Mouse (Mus musculus): ENCODE results near the gene Olfr1201. TPM values are rescaled to one million over a fixed set of nuclear protein-coding genes. Genes with fewer than 3 reads are reported as not detected.

The Olfr1201 gene
- not detected in 2 replicates for polyA plus RNA-seq (2015; fragmentation: Nextera tagmentation; extraction: Ambion mirVana)

GRCm38 (mm10) chr2:88792736-88793135 is at the start of gene Olfr1201:
Olfr1201 (plus strand) TSS chr2:88793036.
- WGBS, result 77% methylated on average over 6 of the region's 6 CpGs
- no peak for ATAC-seq (replicated peaks; ENCODE audit: insufficient number of reproducible peaks, insufficient read depth, low FRiP score, low read depth)
- Histone ChIP-seq H3K9ac (no peak within 1 kb of the TSS), H3K27me3 (no peaks in the 10 kb centered on the region), H3K27ac (no peak within 1 kb of the TSS), H3K4me2 (no peak within 1 kb of the TSS), H3K4me1 (replicated peaks) (no peaks in the 10 kb centered on the region), H3K36me3 (no peaks in the 10 kb centered on the region), H3K9me3 (replicated peaks) (no peaks in the 10 kb centered on the region), H3K4me3 (no peak within 1 kb of the TSS)

- no peak for ATAC-seq (replicated peaks; ENCODE audit: insufficient number of reproducible peaks, insufficient read depth, low FRiP score, low read depth)
- Histone ChIP-seq H3K27me3 (no peaks in the 10 kb centered on the region), H3K27ac (no peak overlapping the region), H3K36me3 (no peaks in the 10 kb centered on the region), H3K9me3 (replicated peaks) (peaks cover 3% of the 10 kb centered on the region; the same call in 1 of the 2 replicates), H3K4me3 (no peak overlapping the region), H3K4me1 (replicated peaks) (no peaks in the 10 kb centered on the region), H3K4me2 (no peak overlapping the region), H3K9ac (no peak overlapping the region)
- WGBS, result 70% methylated on average over 3 of the region's 3 CpGs
These were observed 49.5 kb upstream of the Olfr1201 start for GRCm38 (mm10) chr2:88743379-88743778.

GRCm38 (mm10) chr2:88751270-88751669 is 41.6 kb upstream of the Olfr1201 start, which contains the start of gene Olfr1198:
Olfr1198 (minus strand) TSS chr2:88751370.
- ATAC-seq (replicated peaks; ENCODE audit: insufficient number of reproducible peaks, insufficient read depth, low FRiP score, low read depth), result no peak
- WGBS, result 88% methylated on average over 2 of the region's 2 CpGs
- Histone ChIP-seq H3K36me3 (no peaks in the 10 kb centered on the region), H3K4me1 (replicated peaks) (no peaks in the 10 kb centered on the region), H3K27ac (no peak within 1 kb of the TSS), H3K9me3 (replicated peaks) (no peaks in the 10 kb centered on the region), H3K27me3 (no peaks in the 10 kb centered on the region), H3K9ac (no peak within 1 kb of the TSS), H3K4me2 (no peak within 1 kb of the TSS), H3K4me3 (no peak within 1 kb of the TSS)

GRCm38 (mm10) chr2:88760369-88760768 is 32.5 kb upstream of the Olfr1201 start, which contains the start of gene Olfr1199:
Olfr1199 (minus strand) TSS chr2:88760469.
- H3K9ac ChIP-seq, result no peak within 1 kb of the TSS
- H3K4me1 ChIP-seq (replicated peaks), result no peaks in the 10 kb centered on the region
- H3K4me2 ChIP-seq, result no peak within 1 kb of the TSS
- no peak for ATAC-seq (replicated peaks; ENCODE audit: insufficient number of reproducible peaks, insufficient read depth, low FRiP score, low read depth)
- H3K27me3 ChIP-seq, result no peaks in the 10 kb centered on the region
- H3K9me3 ChIP-seq (replicated peaks), result no peaks in the 10 kb centered on the region; the same call in 1 of the 2 replicates
- no peaks in the 10 kb centered on the region for H3K36me3 ChIP-seq
- 80% methylated on average over 2 of the region's 2 CpGs for WGBS
- H3K27ac ChIP-seq, result no peak within 1 kb of the TSS
- H3K4me3 ChIP-seq, result no peak within 1 kb of the TSS

GRCm38 (mm10) chr2:88770388-88770787 is 22.4 kb upstream of the Olfr1201 start, which contains the start of gene Olfr1200:
Olfr1200 (minus strand) TSS chr2:88770488.
- 79% methylated on average over 2 of the region's 2 CpGs for WGBS
- Histone ChIP-seq H3K27ac (no peak within 1 kb of the TSS), H3K9me3 (replicated peaks) (no peaks in the 10 kb centered on the region), H3K4me3 (no peak within 1 kb of the TSS), H3K4me2 (no peak within 1 kb of the TSS), H3K36me3 (no peaks in the 10 kb centered on the region), H3K9ac (no peak within 1 kb of the TSS), H3K4me1 (replicated peaks) (no peaks in the 10 kb centered on the region), H3K27me3 (no peaks in the 10 kb centered on the region)
- no peak for ATAC-seq (replicated peaks; ENCODE audit: insufficient number of reproducible peaks, insufficient read depth, low FRiP score, low read depth)

GRCm38 (mm10) chr2:88814196-88814595 is 21.4 kb downstream of the Olfr1201 start, which contains the start of gene Olfr1202:
Olfr1202 (plus strand) TSS chr2:88814496.
- no peaks in the 10 kb centered on the region for H3K9me3 ChIP-seq (replicated peaks)
- 81% methylated on average over 1 of the region's 1 CpGs for WGBS
- no peaks in the 10 kb centered on the region for H3K4me1 ChIP-seq (replicated peaks)
- no peak within 1 kb of the TSS for H3K27ac ChIP-seq
- ATAC-seq (replicated peaks; ENCODE audit: insufficient number of reproducible peaks, insufficient read depth, low FRiP score, low read depth), result no peak
- H3K9ac ChIP-seq, result no peak within 1 kb of the TSS
- no peak within 1 kb of the TSS for H3K4me2 ChIP-seq
- H3K27me3 ChIP-seq, result no peaks in the 10 kb centered on the region
- H3K36me3 ChIP-seq, result no peaks in the 10 kb centered on the region
- H3K4me3 ChIP-seq, result no peak within 1 kb of the TSS

- Histone ChIP-seq H3K27ac (no peak within 1 kb of the TSS), H3K4me1 (replicated peaks) (no peaks in the 10 kb centered on the region), H3K9me3 (replicated peaks) (no peaks in the 10 kb centered on the region), H3K27me3 (no peaks in the 10 kb centered on the region), H3K4me3 (no peak within 1 kb of the TSS), H3K9ac (no peak within 1 kb of the TSS), H3K36me3 (no peaks in the 10 kb centered on the region), H3K4me2 (no peak within 1 kb of the TSS)
- ATAC-seq (replicated peaks; ENCODE audit: insufficient number of reproducible peaks, insufficient read depth, low FRiP score, low read depth), result no peak
- 73% methylated on average over 2 of the region's 2 CpGs for WGBS
These were observed 36.6 kb downstream of the Olfr1201 start, which contains the start of gene Olfr1205 for GRCm38 (mm10) chr2:88829437-88829836. Olfr1205 (plus strand) TSS chr2:88829737.

GRCm38 (mm10) chr2:88838477-88838876 is 45.6 kb downstream of the Olfr1201 start:
- no peaks in the 10 kb centered on the region for H3K36me3 ChIP-seq
- 55% methylated on average over 2 of the region's 2 CpGs for WGBS

More at GRCm38 (mm10) chr2:88838477-88838876, 45.6 kb downstream of the Olfr1201 start:
- H3K9ac ChIP-seq, result no peak overlapping the region
- no peak for ATAC-seq (replicated peaks; ENCODE audit: insufficient number of reproducible peaks, insufficient read depth, low FRiP score, low read depth)
- H3K4me2 ChIP-seq, result no peak overlapping the region
- no peak overlapping the region for H3K4me3 ChIP-seq
- H3K4me1 ChIP-seq (replicated peaks), result no peaks in the 10 kb centered on the region
- H3K9me3 ChIP-seq (replicated peaks), result no peaks in the 10 kb centered on the region
- H3K27me3 ChIP-seq, result no peaks in the 10 kb centered on the region
- no peak overlapping the region for H3K27ac ChIP-seq

Other genes with a start within 250 kb of the Olfr1201 start
- not detected in 2 replicates for gene Olfr1188, start 236.1 kb upstream of the Olfr1201 start, polyA plus RNA-seq (2015; fragmentation: Nextera tagmentation; extraction: Ambion mirVana)
- gene Olfr1189, start 206.6 kb upstream of the Olfr1201 start, polyA plus RNA-seq (2015; fragmentation: Nextera tagmentation; extraction: Ambion mirVana), result not detected in 2 replicates
- gene Olfr1191-ps1, start 152.5 kb upstream of the Olfr1201 start, polyA plus RNA-seq (2015; fragmentation: Nextera tagmentation; extraction: Ambion mirVana), result not detected in 2 replicates
- not detected in 2 replicates for gene Olfr1192-ps1, start 144.5 kb upstream of the Olfr1201 start, polyA plus RNA-seq (2015; fragmentation: Nextera tagmentation; extraction: Ambion mirVana)
- not detected in 2 replicates for gene Olfr1193, start 117.4 kb upstream of the Olfr1201 start, polyA plus RNA-seq (2015; fragmentation: Nextera tagmentation; extraction: Ambion mirVana)
- gene Olfr1195, start 103.8 kb upstream of the Olfr1201 start, polyA plus RNA-seq (2015; fragmentation: Nextera tagmentation; extraction: Ambion mirVana), result not detected in 2 replicates
- gene Olfr1196, start 88.4 kb upstream of the Olfr1201 start, polyA plus RNA-seq (2015; fragmentation: Nextera tagmentation; extraction: Ambion mirVana), result not detected in 2 replicates
- gene Olfr1197, start 60.7 kb upstream of the Olfr1201 start, polyA plus RNA-seq (2015; fragmentation: Nextera tagmentation; extraction: Ambion mirVana), result not detected in 2 replicates
- not detected in 2 replicates for gene Olfr1198, start 41.7 kb upstream of the Olfr1201 start, polyA plus RNA-seq (2015; fragmentation: Nextera tagmentation; extraction: Ambion mirVana)
- gene Olfr1199, start 32.6 kb upstream of the Olfr1201 start, polyA plus RNA-seq (2015; fragmentation: Nextera tagmentation; extraction: Ambion mirVana), result not detected in 2 replicates
- not detected in 2 replicates for gene Olfr1200, start 22.5 kb upstream of the Olfr1201 start, polyA plus RNA-seq (2015; fragmentation: Nextera tagmentation; extraction: Ambion mirVana)
- gene Olfr1202, start 21.5 kb downstream of the Olfr1201 start, polyA plus RNA-seq (2015; fragmentation: Nextera tagmentation; extraction: Ambion mirVana), result not detected in 2 replicates
- gene Olfr1205, start 36.7 kb downstream of the Olfr1201 start, polyA plus RNA-seq (2015; fragmentation: Nextera tagmentation; extraction: Ambion mirVana), result not detected in 2 replicates
- not detected in 2 replicates for gene Olfr1204, start 56.3 kb downstream of the Olfr1201 start, polyA plus RNA-seq (2015; fragmentation: Nextera tagmentation; extraction: Ambion mirVana)
- not detected in 2 replicates for gene Olfr1206, start 70.2 kb downstream of the Olfr1201 start, polyA plus RNA-seq (2015; fragmentation: Nextera tagmentation; extraction: Ambion mirVana)
- gene Olfr1208, start 109.3 kb downstream of the Olfr1201 start, polyA plus RNA-seq (2015; fragmentation: Nextera tagmentation; extraction: Ambion mirVana), result not detected in 2 replicates
- gene Olfr1209, start 122.1 kb downstream of the Olfr1201 start, polyA plus RNA-seq (2015; fragmentation: Nextera tagmentation; extraction: Ambion mirVana), result not detected in 2 replicates
- gene Olfr1211, start 145.1 kb downstream of the Olfr1201 start, polyA plus RNA-seq (2015; fragmentation: Nextera tagmentation; extraction: Ambion mirVana), result not detected in 2 replicates
- gene Olfr1212, start 160.9 kb downstream of the Olfr1201 start, polyA plus RNA-seq (2015; fragmentation: Nextera tagmentation; extraction: Ambion mirVana), result not detected in 2 replicates
- gene Gm13762, start 187.2 kb downstream of the Olfr1201 start, polyA plus RNA-seq (2015; fragmentation: Nextera tagmentation; extraction: Ambion mirVana), result not detected in 2 replicates
- not detected in 2 replicates for gene Olfr1214, start 199.6 kb downstream of the Olfr1201 start, polyA plus RNA-seq (2015; fragmentation: Nextera tagmentation; extraction: Ambion mirVana)
- gene Olfr1215, start 213.9 kb downstream of the Olfr1201 start, polyA plus RNA-seq (2015; fragmentation: Nextera tagmentation; extraction: Ambion mirVana), result not detected in 2 replicates
- not detected in 2 replicates for gene Olfr1216, start 225.3 kb downstream of the Olfr1201 start, polyA plus RNA-seq (2015; fragmentation: Nextera tagmentation; extraction: Ambion mirVana)
- not detected in 2 replicates for gene Olfr1217, start 239.0 kb downstream of the Olfr1201 start, polyA plus RNA-seq (2015; fragmentation: Nextera tagmentation; extraction: Ambion mirVana)